Mouse (Mus musculus): ENCODE measurements around the gene Ascc2. TPM values are rescaled to one million over a fixed set of nuclear protein-coding genes. Genes with fewer than 3 reads are reported as not detected.
A peak's percentile ranks its signal among the peaks of the same experiment; 100 is the strongest.

Gene Ascc2
- polyA plus RNA-seq, 1 experiment from 2014 or later, result 36.5 TPM

DNA sequence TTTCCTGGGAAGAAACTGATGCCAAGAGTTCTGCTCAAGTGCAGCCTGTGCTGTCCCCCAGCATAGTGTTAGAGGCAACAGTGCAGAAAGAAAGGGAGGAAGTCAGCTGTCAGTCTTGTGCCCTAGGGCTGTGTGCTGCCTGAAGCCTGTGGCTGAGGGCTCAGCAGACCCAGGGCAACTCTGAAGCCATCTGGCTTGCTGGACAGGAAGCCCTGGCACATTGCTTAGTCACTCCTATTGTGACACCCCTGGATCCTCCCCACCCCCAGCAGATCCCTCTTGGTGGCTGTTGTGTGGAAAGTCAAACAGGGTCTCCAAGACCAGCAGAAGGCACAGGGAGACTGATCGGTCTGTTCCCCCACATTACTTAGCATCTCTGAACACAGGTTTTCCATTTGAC, 37.0 kb downstream of the Ascc2 start:
- H3K4me3 ChIP-seq (replicated peaks), result no peak overlapping the region
- WGBS, result 89% methylated on average over 1 of the region's 1 CpGs
- H3K9me3 ChIP-seq (replicated peaks), result no peaks in the 10 kb centered on the region
- no peaks in the 10 kb centered on the region for H3K27me3 ChIP-seq
- no peaks in the 10 kb centered on the region for H3K4me1 ChIP-seq
- H3K4me2 ChIP-seq, result no peak overlapping the region
- ATAC-seq (replicated peaks; ENCODE audit: low FRiP score), result no peak
- H3K36me3 ChIP-seq, result peaks cover 60% of the 10 kb centered on the region
- H3K27ac ChIP-seq, result no peak overlapping the region
- H3K9ac ChIP-seq, result no peak overlapping the region

DNA sequence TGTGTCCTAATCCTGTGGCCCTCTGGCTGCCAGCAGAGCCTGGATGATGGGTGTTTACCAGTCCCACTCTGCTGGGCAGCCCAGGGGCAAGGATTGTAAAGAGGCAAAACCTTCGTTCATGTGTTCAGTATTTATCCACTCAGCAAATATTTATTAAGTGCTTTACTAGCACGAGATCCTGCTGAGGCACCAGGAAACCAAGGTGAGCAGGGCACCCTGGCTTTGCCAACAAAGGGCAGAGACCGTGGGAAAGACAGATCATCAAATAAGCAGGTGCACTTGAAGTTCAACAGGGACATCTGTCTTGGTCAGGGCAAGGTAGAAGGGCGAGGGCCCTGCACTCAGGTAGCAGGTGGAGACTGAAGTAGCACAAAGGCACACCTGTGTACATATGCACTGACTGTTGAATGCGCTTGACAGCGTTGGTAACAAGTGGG, 37.6 kb downstream of the Ascc2 start:
- Histone ChIP-seq H3K27me3 (no peaks in the 10 kb centered on the region), H3K9ac (no peak overlapping the region), H3K4me1 (no peaks in the 10 kb centered on the region), H3K36me3 (peaks cover 65% of the 10 kb centered on the region), H3K9me3 (replicated peaks) (no peaks in the 10 kb centered on the region), H3K4me2 (no peak overlapping the region), H3K27ac (no peak overlapping the region), H3K4me3 (replicated peaks) (no peak overlapping the region)
- ATAC-seq (replicated peaks; ENCODE audit: low FRiP score), result no peak
- 86% methylated on average over 6 of the region's 6 CpGs for WGBS

DNA sequence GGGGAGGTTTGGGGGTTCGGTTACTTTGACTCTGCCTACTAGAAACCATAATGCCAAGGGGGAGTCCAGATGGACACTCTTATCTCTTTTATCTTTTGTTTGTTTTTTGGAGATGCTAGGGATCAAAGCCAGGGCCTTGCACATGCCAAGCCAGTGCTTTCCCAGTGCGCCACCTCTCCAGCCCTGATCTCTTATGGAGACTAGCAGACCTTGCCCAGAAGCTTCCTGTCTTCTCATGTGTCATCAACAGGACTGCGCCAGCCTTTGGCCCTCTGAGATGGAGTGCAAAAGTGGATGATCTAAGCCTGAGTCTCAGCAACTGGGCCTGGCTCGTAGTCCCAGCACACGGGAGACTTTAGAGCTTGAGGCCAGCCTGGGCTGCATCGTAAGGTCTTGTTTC, 38.1 kb downstream of the Ascc2 start:
- no peak overlapping the region for H3K27ac ChIP-seq

DNA sequence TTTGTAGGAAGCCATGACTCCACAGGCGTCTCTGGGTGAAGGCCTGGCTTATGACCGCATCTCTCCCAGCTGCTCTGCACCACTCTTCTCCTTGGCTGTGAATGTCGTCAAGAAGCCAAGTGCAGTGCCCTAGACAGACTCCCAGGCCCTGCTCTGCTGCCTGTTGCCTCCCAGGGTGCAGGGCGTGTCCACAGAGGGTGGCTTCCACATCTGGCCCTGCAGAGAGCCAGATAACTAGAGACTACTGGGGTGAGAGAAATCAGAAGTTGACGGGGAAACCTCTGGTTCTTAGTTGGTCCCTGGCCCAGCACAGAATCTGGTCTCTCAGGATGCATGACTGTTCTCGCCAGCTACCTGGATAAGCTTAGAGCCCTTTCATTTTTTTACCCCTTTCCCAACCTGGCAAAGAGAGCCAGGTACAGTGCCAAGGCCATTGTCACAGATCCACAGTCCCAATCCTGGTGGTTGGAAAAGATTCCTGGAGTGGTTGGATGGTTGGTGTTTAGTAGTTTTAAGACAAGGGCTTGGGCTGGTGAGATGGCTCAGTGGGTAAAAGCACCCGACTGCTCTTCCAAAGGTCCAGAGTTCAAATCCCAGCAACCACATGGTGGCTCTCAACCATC, 39.8 kb downstream of the Ascc2 start:
- no peak overlapping the region for H3K4me2 ChIP-seq
- H3K36me3 ChIP-seq, result peaks cover 81% of the 10 kb centered on the region
- no peaks in the 10 kb centered on the region for H3K4me1 ChIP-seq
- no peak overlapping the region for H3K4me3 ChIP-seq (replicated peaks)
- H3K27me3 ChIP-seq, result no peaks in the 10 kb centered on the region
- H3K9ac ChIP-seq, result no peak overlapping the region
- peak; percentile 75; the same call in 1 of the 2 replicates for ATAC-seq (replicated peaks; ENCODE audit: low FRiP score)
- WGBS, result 84% methylated on average over 7 of the region's 7 CpGs
- H3K9me3 ChIP-seq (replicated peaks), result no peaks in the 10 kb centered on the region
- no peak overlapping the region for H3K27ac ChIP-seq

More for the DNA sequence above, 38.1 kb downstream of the Ascc2 start:
- Histone ChIP-seq H3K9ac (no peak overlapping the region), H3K27me3 (no peaks in the 10 kb centered on the region), H3K4me2 (no peak overlapping the region), H3K4me1 (no peaks in the 10 kb centered on the region), H3K9me3 (replicated peaks) (no peaks in the 10 kb centered on the region), H3K4me3 (replicated peaks) (no peak overlapping the region), H3K36me3 (peaks cover 65% of the 10 kb centered on the region)
- ATAC-seq (replicated peaks; ENCODE audit: low FRiP score), result no peak
- WGBS, result 89% methylated on average over 6 of the region's 6 CpGs

DNA sequence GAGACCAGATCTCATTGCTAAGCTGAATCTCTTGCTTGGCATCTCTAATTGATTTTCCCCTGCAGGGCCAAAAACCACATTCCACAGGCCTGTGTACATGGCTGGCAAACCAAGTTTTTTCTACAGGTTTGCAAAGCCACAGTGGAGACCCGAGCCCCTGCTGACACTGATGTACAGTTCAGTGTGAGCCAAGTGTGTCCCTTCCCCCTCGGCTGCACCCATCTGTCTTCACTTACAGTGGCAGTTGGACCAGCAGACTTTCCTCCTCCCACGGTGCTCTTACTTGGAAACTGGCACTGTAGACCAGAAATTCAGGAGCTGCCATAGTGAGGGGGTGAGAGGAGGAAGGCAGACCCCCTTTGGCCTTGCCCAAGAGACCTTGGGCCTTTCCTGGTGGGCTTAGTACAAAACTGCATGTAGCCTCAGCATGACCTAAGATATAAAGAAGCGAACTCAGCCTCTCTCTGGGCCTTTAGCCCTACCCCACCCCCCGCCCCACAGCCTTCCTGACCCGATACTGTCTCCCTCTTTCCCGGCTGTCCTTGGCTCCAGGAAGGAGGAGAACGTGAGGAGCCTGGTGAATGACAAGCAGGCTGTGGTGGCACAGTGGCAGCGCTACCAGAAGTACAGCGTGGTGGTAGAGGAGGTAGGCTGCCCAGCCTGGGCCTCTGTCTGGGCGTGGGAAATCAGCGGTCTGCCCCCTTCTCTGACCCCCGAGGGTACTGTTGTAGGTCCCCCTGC, 41.3 kb downstream of the Ascc2 start:
- H3K4me3 ChIP-seq (replicated peaks), result no peak overlapping the region
- H3K9ac ChIP-seq, result no peak overlapping the region
- H3K4me2 ChIP-seq, result no peak overlapping the region
- no peak overlapping the region for H3K27ac ChIP-seq
- peaks cover 83% of the 10 kb centered on the region for H3K36me3 ChIP-seq
- no peaks in the 10 kb centered on the region for H3K27me3 ChIP-seq
- WGBS, result 55% methylated on average over 13 of the region's 13 CpGs
- ATAC-seq (replicated peaks; ENCODE audit: low FRiP score), result no peak
- H3K4me1 ChIP-seq, result no peaks in the 10 kb centered on the region
- no peaks in the 10 kb centered on the region for H3K9me3 ChIP-seq (replicated peaks)

DNA sequence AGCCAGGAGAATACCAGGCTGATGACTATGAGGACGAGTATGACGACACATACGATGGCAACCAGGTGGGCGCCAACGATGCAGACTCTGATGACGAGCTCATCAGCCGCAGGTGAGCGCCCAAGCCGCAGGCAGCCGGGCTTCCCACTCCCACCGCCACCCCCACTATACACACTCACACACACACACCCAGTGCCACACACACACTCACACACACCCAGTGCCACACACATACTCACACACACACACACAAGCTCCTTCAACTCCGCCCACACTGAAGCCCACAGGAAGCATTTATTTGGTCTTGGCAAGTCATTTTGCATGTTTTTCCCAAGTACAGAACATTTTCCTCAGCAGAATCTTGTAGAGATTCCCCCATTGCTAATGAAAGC, 41.9 kb downstream of the Ascc2 start:
- H3K4me3 ChIP-seq (replicated peaks), result no peak overlapping the region
- no peak overlapping the region for H3K27ac ChIP-seq
- H3K4me1 ChIP-seq, result no peaks in the 10 kb centered on the region
- H3K9ac ChIP-seq, result no peak overlapping the region
- WGBS, result 74% methylated on average over 12 of the region's 12 CpGs
- no peaks in the 10 kb centered on the region for H3K27me3 ChIP-seq
- no peak overlapping the region for H3K4me2 ChIP-seq
- peaks cover 84% of the 10 kb centered on the region for H3K36me3 ChIP-seq
- H3K9me3 ChIP-seq (replicated peaks), result no peaks in the 10 kb centered on the region
- ATAC-seq (replicated peaks; ENCODE audit: low FRiP score), result no peak

DNA sequence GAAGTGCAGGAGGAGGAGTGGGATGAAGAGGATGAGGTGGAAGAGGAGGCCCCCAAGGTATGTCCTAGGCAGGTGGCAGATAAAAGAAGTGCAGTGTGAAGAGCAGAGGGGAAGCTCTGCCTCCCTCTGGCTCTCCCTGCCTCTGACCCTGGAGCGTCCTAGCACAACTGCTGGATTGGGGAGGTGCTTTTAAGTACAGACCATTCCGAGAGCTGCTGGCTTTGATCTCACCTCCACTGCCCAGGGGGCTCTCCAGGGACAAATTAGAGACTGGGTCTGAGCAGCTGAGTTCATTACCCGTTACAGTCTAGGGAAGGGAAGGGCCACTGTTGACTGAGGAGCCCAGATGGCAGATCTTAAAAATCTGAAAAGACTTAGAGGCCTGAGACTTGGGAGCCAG, 42.6 kb downstream of the Ascc2 start:
- WGBS, result 30% methylated on average over 3 of the region's 3 CpGs
- peaks cover 78% of the 10 kb centered on the region for H3K36me3 ChIP-seq
- H3K4me1 ChIP-seq, result no peaks in the 10 kb centered on the region

DNA sequence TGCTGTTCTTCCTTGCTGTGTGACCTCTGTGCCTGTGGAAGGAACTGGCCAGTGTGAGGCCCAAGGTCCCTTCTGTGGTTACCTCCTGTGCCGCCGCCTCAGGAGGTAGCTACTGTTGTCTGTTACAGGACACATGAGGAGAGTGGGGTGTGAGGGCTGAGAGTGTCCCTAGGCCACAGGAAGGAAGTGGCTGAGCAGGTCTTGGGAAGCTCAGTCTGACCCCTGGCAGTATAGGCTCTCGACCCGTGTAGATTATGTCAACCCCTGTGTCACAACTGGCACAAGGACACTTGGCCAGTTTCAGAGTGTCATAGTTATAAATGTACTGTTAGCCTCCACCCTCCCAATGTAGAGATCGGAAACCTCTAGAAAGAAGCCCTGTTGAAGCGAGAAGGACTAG, 46.0 kb downstream of the Ascc2 start:
- Histone ChIP-seq H3K9ac (no peak overlapping the region), H3K27ac (no peak overlapping the region), H3K36me3 (peaks cover 55% of the 10 kb centered on the region), H3K4me2 (no peak overlapping the region), H3K27me3 (no peaks in the 10 kb centered on the region), H3K9me3 (replicated peaks) (no peaks in the 10 kb centered on the region), H3K4me3 (replicated peaks) (no peak overlapping the region), H3K4me1 (no peaks in the 10 kb centered on the region)
- WGBS, result 81% methylated on average over 6 of the region's 6 CpGs
- ATAC-seq (replicated peaks; ENCODE audit: low FRiP score), result no peak

More for the DNA sequence above, 42.6 kb downstream of the Ascc2 start:
- no peak overlapping the region for H3K4me3 ChIP-seq (replicated peaks)
- H3K27ac ChIP-seq, result no peak overlapping the region
- H3K9ac ChIP-seq, result no peak overlapping the region
- H3K27me3 ChIP-seq, result no peaks in the 10 kb centered on the region
- ATAC-seq (replicated peaks; ENCODE audit: low FRiP score), result no peak
- no peak overlapping the region for H3K4me2 ChIP-seq
- H3K9me3 ChIP-seq (replicated peaks), result no peaks in the 10 kb centered on the region

DNA sequence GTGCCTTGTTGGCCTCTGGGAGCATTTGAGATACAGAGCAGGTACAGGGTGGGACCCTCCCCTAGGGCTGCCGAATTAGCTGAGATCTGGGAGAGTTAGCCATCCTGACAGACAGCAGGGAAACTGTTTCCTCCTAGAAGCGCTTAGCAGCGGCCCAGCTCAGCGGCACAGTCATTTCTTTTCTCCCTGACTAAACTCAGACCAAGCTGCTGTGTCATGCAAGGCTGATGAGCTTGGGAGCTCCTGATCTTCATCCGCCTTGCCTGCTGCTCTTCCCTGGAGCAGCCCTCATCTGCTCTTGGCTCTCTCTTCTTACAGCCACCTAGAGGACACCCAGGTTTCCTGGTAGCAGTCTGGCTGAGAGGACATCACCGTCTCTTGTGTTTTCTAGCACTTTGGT, 46.6 kb downstream of the Ascc2 start:
- Histone ChIP-seq H3K4me2 (no peak overlapping the region), H3K4me3 (replicated peaks) (no peak overlapping the region), H3K9me3 (replicated peaks) (no peaks in the 10 kb centered on the region), H3K27ac (no peak overlapping the region), H3K27me3 (no peaks in the 10 kb centered on the region), H3K9ac (no peak overlapping the region), H3K4me1 (no peaks in the 10 kb centered on the region), H3K36me3 (peaks cover 52% of the 10 kb centered on the region)
- WGBS, result 70% methylated on average over 6 of the region's 6 CpGs
- no peak for ATAC-seq (replicated peaks; ENCODE audit: low FRiP score)

DNA sequence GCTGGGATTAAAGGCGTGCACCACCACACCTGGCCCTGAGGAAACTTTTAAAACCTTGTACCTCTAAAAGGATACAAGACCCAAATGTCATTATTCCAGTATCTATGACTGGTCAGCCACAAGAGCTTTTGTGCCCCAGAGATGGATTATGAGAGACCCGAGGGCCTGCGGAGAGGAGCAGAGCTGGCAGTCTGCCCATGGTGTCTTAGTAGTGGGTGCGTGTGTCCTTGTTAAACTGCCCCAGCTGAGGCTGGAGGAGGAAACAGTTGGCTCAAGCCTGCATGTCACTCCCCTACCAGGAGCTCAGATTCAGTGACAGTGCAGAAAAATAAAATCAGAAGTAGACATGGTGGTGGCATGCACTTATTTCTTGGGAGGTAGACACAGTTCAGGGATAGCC, 47.5 kb downstream of the Ascc2 start:
- no peak overlapping the region for H3K9ac ChIP-seq
- 79% methylated on average over 4 of the region's 4 CpGs for WGBS
- H3K27me3 ChIP-seq, result no peaks in the 10 kb centered on the region
- no peaks in the 10 kb centered on the region for H3K4me1 ChIP-seq
- H3K27ac ChIP-seq, result no peak overlapping the region
- ATAC-seq (replicated peaks; ENCODE audit: low FRiP score), result no peak
- peaks cover 43% of the 10 kb centered on the region for H3K36me3 ChIP-seq
- H3K4me2 ChIP-seq, result no peak overlapping the region
- H3K9me3 ChIP-seq (replicated peaks), result no peaks in the 10 kb centered on the region
- H3K4me3 ChIP-seq (replicated peaks), result no peak overlapping the region

DNA sequence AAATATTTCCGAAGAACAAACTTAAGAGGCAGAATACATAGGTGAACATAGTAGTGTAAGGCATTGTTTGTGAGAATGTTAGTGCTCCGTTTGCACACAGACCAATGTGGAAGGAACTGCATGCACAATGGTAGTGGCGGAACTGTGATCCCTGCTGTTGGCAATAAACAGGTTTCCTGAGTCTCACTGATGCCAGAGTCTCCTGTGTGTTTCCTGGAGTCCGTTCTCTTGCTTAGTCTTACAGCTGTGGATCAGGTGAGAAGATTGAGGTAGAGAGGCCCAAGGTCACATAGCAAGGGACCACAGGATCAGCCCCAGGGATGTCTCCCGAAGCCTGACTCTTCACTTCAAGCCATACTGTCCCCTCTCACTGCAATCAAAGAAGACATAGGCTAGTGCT, 48.0 kb downstream of the Ascc2 start:
- no peak for ATAC-seq (replicated peaks; ENCODE audit: low FRiP score)

DNA sequence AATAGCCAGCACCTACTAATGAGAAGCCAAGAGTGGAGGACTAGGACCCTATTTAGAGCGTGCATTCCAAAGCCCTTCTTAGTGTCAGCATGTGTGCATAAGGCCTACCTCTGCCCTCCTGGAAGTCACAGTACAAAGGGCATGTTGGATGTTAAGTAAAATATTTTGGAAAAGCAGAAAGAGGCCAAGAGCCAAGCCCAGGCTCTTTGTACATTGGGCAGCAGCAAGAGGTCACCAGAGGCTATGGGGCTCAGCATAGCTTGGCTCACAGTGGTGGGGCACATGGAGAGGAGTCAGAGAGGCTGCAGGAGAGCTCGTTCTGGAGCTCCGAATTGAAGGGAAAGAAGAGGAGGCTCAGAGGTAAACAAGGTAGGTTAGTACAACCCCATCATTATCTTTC, 49.5 kb downstream of the Ascc2 start:
- ATAC-seq (replicated peaks; ENCODE audit: low FRiP score), result no peak

More for the DNA sequence above, 48.0 kb downstream of the Ascc2 start:
- H3K4me2 ChIP-seq, result no peak overlapping the region
- H3K27ac ChIP-seq, result no peak overlapping the region
- WGBS, result 84% methylated on average over 5 of the region's 5 CpGs
- H3K4me3 ChIP-seq (replicated peaks), result no peak overlapping the region
- no peak overlapping the region for H3K9ac ChIP-seq
- H3K27me3 ChIP-seq, result no peaks in the 10 kb centered on the region
- H3K9me3 ChIP-seq (replicated peaks), result no peaks in the 10 kb centered on the region
- no peaks in the 10 kb centered on the region for H3K4me1 ChIP-seq
- peaks cover 38% of the 10 kb centered on the region for H3K36me3 ChIP-seq

More for the DNA sequence above, 49.5 kb downstream of the Ascc2 start:
- Histone ChIP-seq H3K4me3 (replicated peaks) (no peak overlapping the region), H3K4me2 (no peak overlapping the region), H3K9me3 (replicated peaks) (no peaks in the 10 kb centered on the region), H3K27me3 (no peaks in the 10 kb centered on the region), H3K9ac (no peak overlapping the region), H3K36me3 (peaks cover 23% of the 10 kb centered on the region), H3K27ac (no peak overlapping the region), H3K4me1 (no peaks in the 10 kb centered on the region)
- WGBS, result 70% methylated on average over 3 of the region's 3 CpGs

Measured in kidney, embryonic 15.5 days (tissue).